Mouse (Mus musculus): ENCODE results near the gene Tmem52. TPM values are rescaled to one million over a fixed set of nuclear protein-coding genes. Genes with fewer than 3 reads are reported as not detected.

Tmem52 gene
- polyA plus RNA-seq, 1 experiment: not detected

- Histone ChIP-seq H3K27ac (ENCODE audit: insufficient read depth, low read length) (no peak overlapping the region), H3K4me3 (ENCODE audit: insufficient read depth, low read length) (no peak overlapping the region), H3K4me1 (ENCODE audit: control insufficient read depth, insufficient read depth, low read length) (peaks cover 6% of the 10 kb centered on the region)
- TF ChIP-seq POLR2A (IDR thresholded peaks at IDR 0.05; ENCODE audit: low read depth, low read length) (no peak), CTCF (IDR thresholded peaks at IDR 0.05; ENCODE audit: borderline replicate concordance, insufficient read depth, low read length) (no peak)
These were observed 36.2 kb downstream of the Tmem52 start for GRCm38 (mm10) chr4:155505067-155505466.

DNA sequence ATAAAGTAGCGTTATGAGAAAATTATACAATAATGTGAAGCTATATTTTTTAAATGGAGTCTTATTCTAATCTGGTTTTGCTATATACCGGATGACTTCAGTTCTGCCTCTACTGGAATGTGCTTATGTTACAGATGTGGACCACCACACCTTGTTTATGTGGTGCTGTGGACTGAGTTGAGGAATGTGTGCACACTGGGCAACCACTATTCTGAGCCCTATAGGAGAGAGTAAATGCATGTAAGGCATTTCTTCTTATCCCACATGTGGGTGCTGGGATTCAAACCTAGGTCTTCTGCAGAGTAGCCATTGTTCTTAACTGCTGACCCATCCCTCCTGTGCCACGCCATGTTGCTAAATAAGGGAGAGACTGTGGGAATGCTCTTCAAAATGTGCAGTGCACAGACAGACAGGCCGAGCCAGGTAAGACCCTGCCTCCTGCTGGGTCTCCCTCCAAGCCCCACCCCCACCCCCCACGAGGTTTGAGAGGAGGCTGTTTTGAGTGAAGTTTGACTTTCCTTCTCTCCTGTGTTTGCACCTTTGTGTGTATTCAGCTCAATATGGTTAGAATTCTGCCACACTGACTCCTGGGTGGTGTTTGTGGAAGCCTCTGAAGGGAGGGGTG, 36.9 kb downstream of the Tmem52 start:
- no peak overlapping the region for H3K4me3 ChIP-seq (ENCODE audit: insufficient read depth, low read length)
- H3K4me1 ChIP-seq (ENCODE audit: control insufficient read depth, insufficient read depth, low read length): peaks cover 6% of the 10 kb centered on the region
- no peak overlapping the region for H3K27ac ChIP-seq (ENCODE audit: insufficient read depth, low read length)
- TF ChIP-seq CTCF (IDR thresholded peaks at IDR 0.05; ENCODE audit: borderline replicate concordance, insufficient read depth, low read length) (no peak), POLR2A (IDR thresholded peaks at IDR 0.05; ENCODE audit: low read depth, low read length) (no peak)

- TF ChIP-seq CTCF (IDR thresholded peaks at IDR 0.05; ENCODE audit: borderline replicate concordance, insufficient read depth, low read length) (no peak), POLR2A (IDR thresholded peaks at IDR 0.05; ENCODE audit: low read depth, low read length) (no peak)
- H3K4me1 ChIP-seq (ENCODE audit: control insufficient read depth, insufficient read depth, low read length): peaks cover 6% of the 10 kb centered on the region
- no peak overlapping the region for H3K27ac ChIP-seq (ENCODE audit: insufficient read depth, low read length)
- H3K4me3 ChIP-seq (ENCODE audit: insufficient read depth, low read length): no peak overlapping the region
These were observed 39.7 kb downstream of the Tmem52 start for GRCm38 (mm10) chr4:155508614-155509013.

GRCm38 (mm10) chr4:155510981-155511380, 42.1 kb downstream of the Tmem52 start:
- TF ChIP-seq POLR2A (IDR thresholded peaks at IDR 0.05; ENCODE audit: low read depth, low read length): no peak
- no peak for TF ChIP-seq CTCF (IDR thresholded peaks at IDR 0.05; ENCODE audit: borderline replicate concordance, insufficient read depth, low read length)
- Histone ChIP-seq H3K4me1 (ENCODE audit: control insufficient read depth, insufficient read depth, low read length) (peaks cover 6% of the 10 kb centered on the region), H3K27ac (ENCODE audit: insufficient read depth, low read length) (no peak overlapping the region), H3K4me3 (ENCODE audit: insufficient read depth, low read length) (no peak overlapping the region)

DNA sequence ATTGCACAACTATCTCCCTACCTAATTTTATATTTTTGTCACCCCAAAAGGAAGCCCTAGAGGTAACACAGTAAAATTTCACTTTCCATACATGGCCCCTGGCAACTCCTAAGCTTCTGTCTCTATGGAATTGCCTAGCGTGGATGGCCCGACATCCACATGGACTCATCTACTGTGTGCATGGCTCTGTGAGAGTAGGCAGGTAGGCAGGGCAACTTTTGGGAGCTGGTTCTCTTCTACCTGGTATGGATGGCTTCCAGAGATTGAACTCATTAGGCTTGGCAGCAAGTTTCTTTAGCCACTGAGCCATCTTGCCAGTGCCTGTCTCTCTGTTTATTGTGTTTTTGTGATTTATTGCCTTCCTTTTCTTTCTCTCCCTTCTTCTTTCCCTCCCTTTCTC, 45.9 kb downstream of the Tmem52 start:
- no peaks in the 10 kb centered on the region; the same call in 1 of the 2 replicates for H3K4me1 ChIP-seq (ENCODE audit: control insufficient read depth, insufficient read depth, low read length)
- H3K4me3 ChIP-seq (ENCODE audit: insufficient read depth, low read length): no peak overlapping the region

DNA sequence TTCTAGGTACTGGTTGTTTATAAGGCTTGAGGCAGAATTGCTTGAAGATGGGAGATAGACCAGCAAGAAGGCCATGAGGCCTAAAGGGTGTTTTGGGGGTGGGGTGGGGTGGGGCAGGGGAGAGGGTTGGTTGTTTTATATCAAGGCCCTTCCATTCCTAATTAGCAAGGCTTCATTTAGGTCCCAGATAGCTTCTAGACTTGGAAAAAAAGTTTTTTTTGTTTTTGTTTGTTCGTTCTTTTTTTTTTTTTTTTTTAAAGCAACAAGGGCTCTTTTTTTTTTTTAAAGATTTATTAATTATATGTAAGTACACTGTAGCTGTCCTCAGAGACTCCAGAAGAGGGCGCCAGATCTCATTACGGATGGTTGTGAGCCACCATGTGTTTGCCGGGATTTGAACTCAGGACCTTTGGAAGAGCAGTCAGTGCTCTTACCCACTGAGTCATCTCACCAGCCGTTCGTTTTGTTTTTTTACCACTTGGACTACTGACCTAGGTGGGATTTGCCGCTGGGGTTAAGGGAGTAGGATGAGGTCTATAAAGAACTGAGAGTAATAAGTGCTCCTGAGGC, 49.1 kb downstream of the Tmem52 start:
- TF ChIP-seq CTCF (IDR thresholded peaks at IDR 0.05; ENCODE audit: borderline replicate concordance, insufficient read depth, low read length) (no peak), POLR2A (IDR thresholded peaks at IDR 0.05; ENCODE audit: low read depth, low read length) (no peak)
- H3K4me1 ChIP-seq (ENCODE audit: control insufficient read depth, insufficient read depth, low read length): 0 out of 2 replicates have a peak, but pooled peaks cover 2% of the 10 kb centered on the region

More for the DNA sequence above, 45.9 kb downstream of the Tmem52 start:
- no peak overlapping the region for H3K27ac ChIP-seq (ENCODE audit: insufficient read depth, low read length)
- TF ChIP-seq POLR2A (IDR thresholded peaks at IDR 0.05; ENCODE audit: low read depth, low read length) (no peak), CTCF (IDR thresholded peaks at IDR 0.05; ENCODE audit: borderline replicate concordance, insufficient read depth, low read length) (no peak)

More for the DNA sequence above, 49.1 kb downstream of the Tmem52 start:
- Histone ChIP-seq H3K27ac (ENCODE audit: insufficient read depth, low read length) (no peak overlapping the region), H3K4me3 (ENCODE audit: insufficient read depth, low read length) (no peak overlapping the region)

Other genes starting within 250 kb of the Tmem52 start
- gene Ski, start 246.5 kb upstream of the Tmem52 start, polyA plus RNA-seq (2011; ENCODE audit: insufficient read length, low read depth, missing spikeins): 88.4 and 106 TPM in 2 replicates
- 19.8 and 21.1 TPM in 2 replicates for gene Faap20, start 219.3 kb upstream of the Tmem52 start, polyA plus RNA-seq (2011; ENCODE audit: insufficient read length, low read depth, missing spikeins)
- gene Prkcz, start 107.8 kb upstream of the Tmem52 start, polyA plus RNA-seq (2011; ENCODE audit: insufficient read length, low read depth, missing spikeins): 0.63 and 1.4 TPM in 2 replicates
- not detected in 2 replicates for gene Gabrd, start 71.0 kb upstream of the Tmem52 start, polyA plus RNA-seq (2011; ENCODE audit: insufficient read length, low read depth, missing spikeins)
- 1.5 and 2.0 TPM in 2 replicates for gene Cfap74, start 59.9 kb upstream of the Tmem52 start, polyA plus RNA-seq (2011; ENCODE audit: insufficient read length, low read depth, missing spikeins)
- 532 and 536 TPM in 2 replicates for gene Gnb1, start 22.2 kb downstream of the Tmem52 start, polyA plus RNA-seq (2011; ENCODE audit: insufficient read length, low read depth, missing spikeins)
- gene Nadk, start 93.3 kb downstream of the Tmem52 start, polyA plus RNA-seq (2011; ENCODE audit: insufficient read length, low read depth, missing spikeins): 116 and 130 TPM in 2 replicates
- gene Slc35e2, start 132.3 kb downstream of the Tmem52 start, polyA plus RNA-seq (2011; ENCODE audit: insufficient read length, low read depth, missing spikeins): 11.7 and 13.5 TPM in 2 replicates
- gene Cdk11b, start 155.7 kb downstream of the Tmem52 start, polyA plus RNA-seq (2011; ENCODE audit: insufficient read length, low read depth, missing spikeins): 75.2 and 77.0 TPM in 2 replicates
- not detected in 2 replicates for gene Gm10563, start 176.3 kb downstream of the Tmem52 start, polyA plus RNA-seq (2011; ENCODE audit: insufficient read length, low read depth, missing spikeins)
- 80.7 and 93.1 TPM in 2 replicates for gene Mmp23, start 184.3 kb downstream of the Tmem52 start, polyA plus RNA-seq (2011; ENCODE audit: insufficient read length, low read depth, missing spikeins)
- 17.2 and 21.1 TPM in 2 replicates for gene Mib2, start 200.1 kb downstream of the Tmem52 start, polyA plus RNA-seq (2011; ENCODE audit: insufficient read length, low read depth, missing spikeins)
- gene Fndc10, start 225.2 kb downstream of the Tmem52 start, polyA plus RNA-seq (2011; ENCODE audit: insufficient read length, low read depth, missing spikeins): 11.1 and 16.1 TPM in 2 replicates
- 101 and 104 TPM in 2 replicates for gene Ssu72, start 235.7 kb downstream of the Tmem52 start, polyA plus RNA-seq (2011; ENCODE audit: insufficient read length, low read depth, missing spikeins)